Mouse (Mus musculus) cerebellum, postnatal 10 days (tissue): ENCODE measurements around the gene Cnrip1.

Experiments
- DNase-seq, 2 experiments: peaks; one replicate each; pipeline ENCODE4 v3.0.0; 2021; ENCODE audit warnings: mixed read lengths in 2 of 2

The Cnrip1 gene

GRCm38 (mm10) chr11:17112419-17113090, 61.2 kb downstream of the Cnrip1 start:
- no peak for DNase-seq

DNA sequence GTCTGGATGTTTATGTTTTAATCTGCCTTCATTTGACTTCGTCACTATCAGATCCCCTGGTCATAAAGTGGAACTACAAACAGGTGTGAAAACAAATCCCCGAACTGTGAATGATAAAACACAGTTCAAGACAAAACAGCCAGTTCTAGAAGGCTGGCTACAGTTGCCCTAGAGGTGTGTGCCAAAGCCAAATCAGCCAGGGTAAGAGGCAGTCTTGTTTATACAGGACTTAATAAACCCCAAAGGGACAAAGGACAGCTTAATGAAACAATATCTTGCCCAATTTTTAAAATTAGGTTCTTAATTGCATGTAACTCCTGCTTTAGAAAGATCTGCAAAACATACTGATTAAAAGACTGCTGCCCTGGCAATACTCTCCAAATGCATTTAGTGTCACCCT, 75.0 kb downstream of the Cnrip1 start:
- DNase-seq = no peak
